Mouse (Mus musculus) cerebellum, adult 2 months (tissue): ENCODE measurements at regions not wholly inside any gene's neighbourhood (a gene's known extent, or its start where the extent isn't known, plus 50 kb on each side); places are given as distances from the start of the nearest gene placed in this dataset.
A peak's percentile ranks its signal among the peaks of the same experiment; 100 is the strongest.

Source experiments
- DNase-seq, 2 experiments: peaks; one replicate each; pipeline ENCODE4 v3.0.0; 2021
- H3K27ac ChIP-seq: fragments of 200-500 bp; 2 replicates; pipeline ENCODE4 v1.5.1; 2012; ENCODE audit warnings: low read length, control low read depth, inconsistent platforms; ENCODE audit not compliant: insufficient read depth
- H3K27me3 ChIP-seq: fragments of 200-500 bp; 2 replicates; pipeline ENCODE4 v1.6.1; 2012; ENCODE audit warnings: inconsistent platforms, mild to moderate bottlenecking, low read length, moderate library complexity; ENCODE audit not compliant: control insufficient read depth, insufficient read depth
- H3K4me1 ChIP-seq: fragments of 200-500 bp; 2 replicates; pipeline ENCODE4 v1.6.1; 2011; ENCODE audit warnings: low read length; ENCODE audit not compliant: control insufficient read depth, insufficient read depth
- H3K4me3 ChIP-seq: fragments of 200-500 bp; replicated peaks from 2 replicates; pipeline ENCODE3; 2011; ENCODE audit warnings: mild to moderate bottlenecking, low read depth, low read length, control low read depth; ENCODE audit not compliant: insufficient read depth
- CTCF ChIP-seq: fragments of 200-500 bp; IDR thresholded peaks from 2 replicates; pipeline ENCODE4 v1.5.1; 2011; ENCODE audit warnings: low read depth, mild to moderate bottlenecking, control low read depth, low read length, moderate library complexity, borderline replicate concordance; ENCODE audit not compliant: insufficient read depth
- POLR2A ChIP-seq: fragments of 200-500 bp; IDR thresholded peaks from 2 replicates; pipeline ENCODE4 v1.6.1; 2011; ENCODE audit warnings: low read length, control low read depth, borderline replicate concordance; ENCODE audit not compliant: insufficient read depth
- WGBS: fragments of 180-500 bp; shearing (Covaris S2); methylation state at CpG from one replicate; pipeline ENCODE4 v1.1.7; 2018; 5-methylcytosine and 5-hydroxymethylcytosine counted together

DNA sequence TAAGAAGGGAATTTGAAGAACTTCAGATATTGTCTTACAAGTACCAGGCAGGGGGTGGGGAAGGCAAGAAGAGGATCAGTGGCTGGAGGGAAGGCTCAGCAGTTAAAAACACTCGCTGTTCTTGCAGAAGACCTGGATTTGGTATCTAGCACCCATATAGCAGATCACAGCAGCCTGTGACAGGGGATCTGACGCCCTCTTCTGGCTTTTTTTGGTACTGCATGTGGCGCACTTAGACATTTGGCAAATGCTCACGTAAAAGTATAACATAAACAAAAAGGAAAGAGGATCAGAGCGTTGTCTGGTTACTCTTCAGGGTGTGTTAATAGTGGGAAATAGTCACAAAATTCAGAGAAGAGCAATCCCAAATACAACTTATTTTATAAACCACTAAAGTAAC lies 213.1 kb upstream of the 4930535I16Rik start:
- TF ChIP-seq POLR2A (no peak), CTCF (no peak)
- no peak overlapping the region for H3K4me3 ChIP-seq
- no peak for DNase-seq
- 78% methylated on average over 5 of the region's 5 CpGs for WGBS
- no peaks in the 10 kb centered on the region for H3K27me3 ChIP-seq
- no peak overlapping the region for H3K27ac ChIP-seq
- H3K4me1 ChIP-seq, result no peaks in the 10 kb centered on the region

DNA sequence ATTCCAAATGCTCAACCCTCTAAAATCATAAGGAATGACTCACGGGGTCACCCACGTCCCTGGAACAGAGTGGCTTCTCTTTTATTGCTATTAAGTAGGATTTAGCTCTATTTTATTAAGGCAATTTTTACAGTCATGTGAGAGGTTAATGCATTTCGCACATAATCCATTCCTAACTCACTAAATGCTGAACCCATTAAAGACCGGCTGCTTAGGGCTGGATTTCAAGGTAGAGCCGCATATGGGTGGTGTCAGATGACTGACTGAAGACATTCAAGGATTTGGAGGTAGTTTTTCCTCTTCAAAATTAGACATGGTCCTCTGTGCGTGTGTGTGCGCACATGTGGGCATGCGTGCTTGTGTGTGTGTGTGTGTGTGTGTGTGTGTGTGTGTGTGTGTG lies 208.4 kb upstream of the 4930535I16Rik start:
- Histone ChIP-seq H3K4me3 (no peak overlapping the region), H3K4me1 (no peaks in the 10 kb centered on the region), H3K27me3 (no peaks in the 10 kb centered on the region; the same call in 1 of the 2 replicates), H3K27ac (no peak overlapping the region)
- no peak for TF ChIP-seq POLR2A
- DNase-seq, result no peak
- WGBS, result 86% methylated on average over 8 of the region's 8 CpGs

DNA sequence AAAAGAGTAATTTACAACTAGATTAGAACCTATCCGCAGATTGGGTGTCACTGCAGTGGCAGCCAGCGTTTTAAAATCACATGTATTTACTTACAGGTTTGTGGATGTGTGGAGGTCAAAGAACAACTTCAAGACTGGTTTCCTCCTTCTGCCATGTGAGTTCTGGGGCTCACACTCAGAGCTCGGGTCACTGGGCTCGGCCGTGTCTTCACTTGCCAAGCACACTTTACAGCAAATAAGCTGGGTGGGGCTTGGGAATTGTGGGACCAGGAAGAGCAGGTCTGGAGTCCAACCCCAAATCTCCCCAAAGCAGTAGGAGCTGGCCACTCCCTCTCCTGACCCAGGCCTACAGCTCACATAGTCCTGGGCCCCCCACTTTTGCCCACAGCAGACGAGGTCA lies 202.5 kb upstream of the 4930535I16Rik start:
- H3K4me1 ChIP-seq, result no peaks in the 10 kb centered on the region
- no peak overlapping the region for H3K4me3 ChIP-seq
- no peaks in the 10 kb centered on the region; the same call in 1 of the 2 replicates for H3K27me3 ChIP-seq
- H3K27ac ChIP-seq, result no peak overlapping the region
- 77% methylated on average over 6 of the region's 6 CpGs for WGBS
- no peak for TF ChIP-seq CTCF
- TF ChIP-seq POLR2A, result no peak
- DNase-seq, result no peak

DNA sequence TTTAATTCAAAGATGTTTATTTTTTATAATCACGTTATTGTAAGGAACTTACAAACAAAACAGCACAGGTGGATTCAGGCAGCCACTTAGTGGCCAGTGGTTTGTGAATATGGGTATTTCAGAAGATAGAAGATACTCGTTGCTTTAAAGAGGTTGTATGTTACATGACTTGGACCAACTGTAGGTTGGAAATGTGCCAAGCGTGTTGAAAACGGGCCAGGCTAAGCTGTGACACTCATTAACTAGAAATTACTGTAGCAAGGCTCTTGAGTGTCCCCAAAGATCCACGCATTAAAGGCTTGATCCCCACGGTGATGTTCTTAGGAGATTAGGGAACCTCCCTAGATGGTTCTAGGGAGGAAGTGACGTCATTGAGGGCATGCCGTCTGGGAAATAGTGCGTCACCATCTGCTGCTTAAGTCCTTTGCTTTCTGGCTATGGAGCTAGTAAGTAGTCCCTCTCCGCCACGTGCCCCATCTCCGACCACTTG lies 196.1 kb upstream of the 4930535I16Rik start:
- Histone ChIP-seq H3K27me3 (no peaks in the 10 kb centered on the region), H3K4me3 (no peak overlapping the region), H3K27ac (no peak overlapping the region), H3K4me1 (no peaks in the 10 kb centered on the region)
- no peak for TF ChIP-seq POLR2A
- TF ChIP-seq CTCF, result no peak
- 32% methylated on average over 12 of the region's 12 CpGs for WGBS
- no peak for DNase-seq

DNA sequence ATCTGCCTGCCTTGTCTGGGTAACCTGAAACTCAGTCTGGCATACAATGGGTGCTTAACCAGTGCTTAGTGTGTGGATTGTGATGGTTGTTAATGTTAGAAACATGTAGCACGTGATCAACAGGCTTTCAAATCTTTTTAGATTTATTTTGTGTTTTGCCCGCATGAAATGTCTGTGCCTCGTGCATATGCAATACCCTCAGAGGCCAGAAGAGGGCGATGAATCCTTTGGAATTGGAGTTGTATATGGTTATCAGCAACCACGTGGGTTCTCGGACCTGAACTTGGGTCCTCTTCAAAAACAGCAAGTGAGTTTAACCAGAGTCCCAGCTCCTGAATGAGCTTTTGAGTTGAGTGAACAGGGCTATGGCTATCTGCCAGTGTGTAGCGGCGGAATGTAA lies 192.9 kb upstream of the 4930535I16Rik start:
- Histone ChIP-seq H3K4me1 (no peaks in the 10 kb centered on the region), H3K27me3 (no peaks in the 10 kb centered on the region), H3K27ac (no peak overlapping the region), H3K4me3 (no peak overlapping the region)
- whole genome bisulfite sequencing, result 65% methylated on average over 8 of the region's 8 CpGs
- TF ChIP-seq CTCF (no peak), POLR2A (no peak)
- DNase-seq, result no peak

DNA sequence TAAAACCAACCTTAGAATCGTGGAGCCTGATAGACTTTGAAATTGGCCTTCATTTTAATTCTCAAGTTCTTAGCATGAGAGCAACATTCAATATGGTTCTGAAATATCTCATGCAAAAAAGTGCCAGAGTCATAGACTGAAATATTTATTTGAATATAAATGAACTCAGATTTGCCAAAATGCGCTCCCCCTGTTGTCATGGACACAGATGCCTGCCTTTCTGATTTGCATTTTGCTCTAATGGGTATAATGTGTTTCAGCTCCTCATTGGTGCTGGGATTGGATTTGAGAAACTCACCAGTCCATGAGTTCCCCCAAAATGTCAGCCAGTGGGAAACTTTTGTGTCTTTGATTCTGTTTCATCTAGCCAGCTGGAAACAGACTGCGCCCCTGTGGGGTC lies 191.5 kb upstream of the 4930535I16Rik start:
- Histone ChIP-seq H3K4me1 (no peaks in the 10 kb centered on the region), H3K27ac (no peak overlapping the region), H3K4me3 (no peak overlapping the region), H3K27me3 (no peaks in the 10 kb centered on the region; the same call in 1 of the 2 replicates)
- no peak for DNase-seq
- TF ChIP-seq POLR2A (no peak), CTCF (no peak)
- WGBS, result 73% methylated on average over 3 of the region's 3 CpGs

DNA sequence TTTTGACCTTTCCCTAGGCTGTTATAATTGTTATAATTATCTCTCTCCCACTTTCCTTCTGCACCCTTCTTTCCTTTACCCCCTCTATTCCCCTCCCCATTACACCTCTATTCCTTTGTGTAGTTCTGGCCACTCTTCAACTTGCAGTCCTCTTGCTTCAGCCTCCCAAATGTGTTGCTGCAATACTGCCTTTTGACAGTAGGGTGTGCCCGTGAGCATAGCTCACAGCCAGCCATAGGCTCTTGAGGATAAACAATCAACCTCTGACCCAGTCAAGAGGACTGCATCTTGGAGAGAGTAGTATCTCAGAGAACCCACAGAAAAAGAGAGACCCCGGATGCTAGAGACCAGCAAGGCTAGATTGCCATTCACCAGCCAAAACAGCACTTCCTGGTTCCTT lies 184.9 kb upstream of the 4930535I16Rik start:
- peak in 1 of 2 experiments; percentile 7 for DNase-seq
- Histone ChIP-seq H3K27me3 (no peaks in the 10 kb centered on the region; the same call in 1 of the 2 replicates), H3K4me3 (no peak overlapping the region), H3K27ac (no peak overlapping the region), H3K4me1 (no peaks in the 10 kb centered on the region)
- TF ChIP-seq CTCF, result 0 out of 2 replicates have a peak, but pooled peaks have one; percentile 29
- TF ChIP-seq POLR2A, result no peak
- 40% methylated on average over 2 of the region's 2 CpGs for WGBS

DNA sequence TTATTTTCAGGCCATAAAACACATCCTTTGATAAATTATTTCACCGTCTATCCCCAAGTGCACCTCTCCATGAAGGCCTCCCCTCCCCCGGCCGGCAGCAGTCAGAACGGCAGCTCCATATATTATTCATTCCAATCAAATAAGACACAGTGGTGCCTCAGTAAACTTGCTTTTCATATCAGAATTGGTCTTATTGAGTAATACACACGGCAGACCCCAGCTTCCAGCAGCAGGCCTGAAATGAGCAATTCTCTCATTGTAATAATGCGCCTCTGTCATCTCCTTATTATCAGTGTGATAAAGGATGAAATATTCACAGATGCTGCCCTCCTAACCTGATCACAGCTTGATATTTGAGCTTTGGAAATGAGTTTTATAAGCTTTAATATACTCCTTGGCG lies 169.0 kb upstream of the 4930535I16Rik start:
- no peak overlapping the region for H3K4me3 ChIP-seq
- no peak for TF ChIP-seq CTCF
- no peak for TF ChIP-seq POLR2A
- no peaks in the 10 kb centered on the region; the same call in 1 of the 2 replicates for H3K27me3 ChIP-seq
- 74% methylated on average over 7 of the region's 7 CpGs for WGBS
- DNase-seq, result no peak
- H3K27ac ChIP-seq, result no peak overlapping the region
- H3K4me1 ChIP-seq, result no peaks in the 10 kb centered on the region

DNA sequence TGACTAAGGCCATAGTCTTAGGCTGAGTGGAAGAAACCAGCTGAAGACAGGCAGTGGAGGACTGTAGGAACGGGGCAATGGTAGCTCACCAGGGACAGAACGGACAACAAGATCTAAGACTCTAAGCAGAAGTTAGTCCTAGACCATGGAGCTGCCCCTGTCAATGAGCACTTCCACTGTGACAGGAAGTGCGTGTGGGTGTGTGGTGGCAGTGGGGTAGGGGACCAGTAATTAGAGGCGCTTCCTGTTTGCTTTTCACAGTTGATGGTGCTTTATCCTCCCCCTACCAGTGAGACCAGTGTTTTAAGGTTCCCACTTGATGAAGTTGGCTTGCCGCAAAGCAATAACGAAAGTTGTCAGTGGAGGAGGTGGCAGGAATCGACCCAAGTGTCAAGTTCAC lies 168.4 kb upstream of the 4930535I16Rik start:
- TF ChIP-seq POLR2A (no peak), CTCF (no peak)
- no peak overlapping the region for H3K4me3 ChIP-seq

More for the DNA sequence above, 168.4 kb upstream of the 4930535I16Rik start:
- H3K4me1 ChIP-seq, result no peaks in the 10 kb centered on the region
- WGBS, result 81% methylated on average over 7 of the region's 7 CpGs
- H3K27me3 ChIP-seq, result no peaks in the 10 kb centered on the region; the same call in 1 of the 2 replicates
- no peak overlapping the region for H3K27ac ChIP-seq
- DNase-seq, result no peak
